Mouse (Mus musculus) cerebellum, adult 2 months (tissue): ENCODE results near the gene Rab3c. TPM values are rescaled to one million over a fixed set of nuclear protein-coding genes. Genes with fewer than 3 reads are reported as not detected.

Source experiments
- DNase-seq, 2 experiments: peaks; one replicate each; pipeline ENCODE4 v3.0.0; 2021
- H3K27ac ChIP-seq: fragments of 200-500 bp; 2 replicates; pipeline ENCODE4 v1.5.1; 2012; ENCODE audit warnings: low read length, control low read depth, inconsistent platforms; ENCODE audit not compliant: insufficient read depth
- H3K27me3 ChIP-seq: fragments of 200-500 bp; 2 replicates; pipeline ENCODE4 v1.6.1; 2012; ENCODE audit warnings: inconsistent platforms, mild to moderate bottlenecking, low read length, moderate library complexity; ENCODE audit not compliant: control insufficient read depth, insufficient read depth
- H3K4me1 ChIP-seq: fragments of 200-500 bp; 2 replicates; pipeline ENCODE4 v1.6.1; 2011; ENCODE audit warnings: low read length; ENCODE audit not compliant: control insufficient read depth, insufficient read depth
- H3K4me3 ChIP-seq: fragments of 200-500 bp; replicated peaks from 2 replicates; pipeline ENCODE3; 2011; ENCODE audit warnings: mild to moderate bottlenecking, low read depth, low read length, control low read depth; ENCODE audit not compliant: insufficient read depth
- CTCF ChIP-seq: fragments of 200-500 bp; IDR thresholded peaks from 2 replicates; pipeline ENCODE4 v1.5.1; 2011; ENCODE audit warnings: low read depth, mild to moderate bottlenecking, control low read depth, low read length, moderate library complexity, borderline replicate concordance; ENCODE audit not compliant: insufficient read depth
- POLR2A ChIP-seq: fragments of 200-500 bp; IDR thresholded peaks from 2 replicates; pipeline ENCODE4 v1.6.1; 2011; ENCODE audit warnings: low read length, control low read depth, borderline replicate concordance; ENCODE audit not compliant: insufficient read depth
- WGBS: fragments of 180-500 bp; shearing (Covaris S2); methylation state at CpG from one replicate; pipeline ENCODE4 v1.1.7; 2018; 5-methylcytosine and 5-hydroxymethylcytosine counted together
- polyA plus RNA-seq: library from polyadenylated mRNA; depleted of rRNA; stranded (reverse); fragments of >200 nt; gene quantifications from 2 replicates; pipeline ENCODE4 v1.2.3, GENCODE M21; 2012

Gene Rab3c
- polyA plus RNA-seq, 1 experiment, result 57.5 TPM

GRCm38 (mm10) chr13:110114870-110115645, 165.7 kb downstream of the Rab3c start:
- H3K27me3 ChIP-seq, result no peaks in the 10 kb centered on the region
- no peak for DNase-seq
- TF ChIP-seq POLR2A (no peak), CTCF (no peak)
- no peak overlapping the region for H3K27ac ChIP-seq
- WGBS, result 57% methylated on average over 7 of the region's 7 CpGs
- H3K4me3 ChIP-seq, result no peak overlapping the region
- peaks cover 23% of the 10 kb centered on the region for H3K4me1 ChIP-seq

DNA sequence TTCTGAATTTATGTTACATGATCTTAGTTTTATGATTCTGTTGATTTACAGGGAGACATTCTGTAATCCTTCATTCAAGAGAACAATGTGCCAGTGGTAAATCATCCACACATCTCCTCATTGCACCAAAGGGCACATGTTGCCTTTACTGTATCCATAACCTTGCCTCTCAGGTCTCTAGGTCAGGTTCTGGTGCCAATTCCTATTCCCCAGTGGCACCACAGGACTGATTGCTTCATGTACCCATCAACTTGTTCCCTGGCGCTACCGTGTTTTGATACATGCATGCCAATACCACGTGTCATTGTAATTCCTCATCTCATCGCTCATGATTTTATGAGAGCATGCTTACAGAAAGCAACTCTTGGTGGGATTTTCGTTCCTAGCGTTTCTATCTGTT, 167.1 kb downstream of the Rab3c start:
- Histone ChIP-seq H3K27ac (no peak overlapping the region), H3K27me3 (no peaks in the 10 kb centered on the region), H3K4me1 (peaks cover 23% of the 10 kb centered on the region), H3K4me3 (no peak overlapping the region)
- TF ChIP-seq CTCF (no peak), POLR2A (no peak)
- DNase-seq, result no peak
- WGBS, result 83% methylated on average over 6 of the region's 6 CpGs

- H3K27me3 ChIP-seq, result no peaks in the 10 kb centered on the region
- no peak overlapping the region for H3K4me3 ChIP-seq
- DNase-seq, result peak; percentile 49 to 62
- 51% methylated on average over 6 of the region's 6 CpGs for WGBS
- TF ChIP-seq CTCF, result no peak
- TF ChIP-seq POLR2A, result no peak
- H3K4me1 ChIP-seq, result peaks cover 12% of the 10 kb centered on the region
- no peak overlapping the region; the same call in 1 of the 2 replicates for H3K27ac ChIP-seq
Observed at GRCm38 (mm10) chr13:110097424-110098050, 183.3 kb downstream of the Rab3c start.

GRCm38 (mm10) chr13:110094998-110095397, 185.8 kb downstream of the Rab3c start:
- Histone ChIP-seq H3K27me3 (no peaks in the 10 kb centered on the region), H3K27ac (no peak overlapping the region), H3K4me3 (no peak overlapping the region), H3K4me1 (peaks cover 12% of the 10 kb centered on the region)
- no peak for TF ChIP-seq CTCF
- no peak for TF ChIP-seq POLR2A
- WGBS, result 80% methylated on average over 6 of the region's 6 CpGs
- no peak for DNase-seq

GRCm38 (mm10) chr13:110093720-110094685, 186.8 kb downstream of the Rab3c start:
- H3K4me1 ChIP-seq, result peaks cover 12% of the 10 kb centered on the region
- H3K27ac ChIP-seq, result no peak overlapping the region
- no peak for TF ChIP-seq CTCF
- no peak for TF ChIP-seq POLR2A
- H3K27me3 ChIP-seq, result no peaks in the 10 kb centered on the region
- 58% methylated on average over 17 of the region's 17 CpGs for WGBS
- H3K4me3 ChIP-seq, result no peak overlapping the region
- DNase-seq, result no peak

- Histone ChIP-seq H3K27ac (no peak overlapping the region), H3K4me3 (no peak overlapping the region), H3K4me1 (peaks cover 7% of the 10 kb centered on the region; the same call in 1 of the 2 replicates), H3K27me3 (no peaks in the 10 kb centered on the region)
- 32% methylated on average over 8 of the region's 8 CpGs for WGBS
- TF ChIP-seq CTCF (no peak), POLR2A (no peak)
- DNase-seq, result peak in 1 of 2 experiments; percentile 63
Observed at GRCm38 (mm10) chr13:110083961-110084360, 196.8 kb downstream of the Rab3c start.

DNA sequence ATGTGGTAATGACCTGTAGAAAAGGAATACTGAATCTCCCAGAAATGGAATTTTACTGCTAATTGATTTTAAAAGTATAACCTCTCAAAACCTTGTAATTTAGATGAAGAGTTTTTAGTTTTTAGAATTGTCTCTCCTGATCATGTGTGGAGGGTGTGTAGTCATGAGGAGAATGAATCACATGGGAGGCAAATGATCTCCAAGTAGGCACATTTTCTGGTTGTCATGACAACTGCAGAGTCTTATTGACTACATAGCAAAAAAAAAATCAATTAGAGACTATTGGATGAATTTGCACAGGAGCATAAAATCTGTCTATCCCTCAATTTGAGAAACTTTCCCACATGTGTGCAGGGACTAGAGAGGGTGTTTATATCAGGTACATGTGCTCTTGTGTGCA, 199.6 kb downstream of the Rab3c start:
- Histone ChIP-seq H3K27me3 (no peaks in the 10 kb centered on the region), H3K27ac (no peak overlapping the region), H3K4me3 (no peak overlapping the region), H3K4me1 (peaks cover 7% of the 10 kb centered on the region; the same call in 1 of the 2 replicates)
- no peak for DNase-seq
- TF ChIP-seq CTCF (no peak), POLR2A (no peak)

DNA sequence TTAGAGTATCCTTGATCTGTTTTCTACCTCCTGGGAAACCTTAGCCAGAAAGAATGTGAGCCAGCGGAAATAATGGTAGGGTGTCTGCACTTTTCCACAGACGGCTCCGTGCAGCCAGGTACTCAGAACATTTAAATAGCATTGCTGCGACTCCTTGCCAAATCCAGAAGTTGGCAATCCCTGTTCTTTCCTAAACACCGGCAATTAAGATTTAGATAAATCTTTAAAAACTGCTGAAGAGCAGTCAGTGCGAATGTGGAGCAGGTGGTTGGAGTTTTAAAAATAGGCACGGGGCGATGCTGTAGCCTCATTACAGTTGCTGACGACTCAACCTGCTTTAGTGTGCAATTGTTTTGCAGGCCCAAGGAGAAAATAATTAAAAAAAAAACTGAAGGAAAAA, 205.2 kb downstream of the Rab3c start:
- no peak overlapping the region for H3K27ac ChIP-seq
- no peak overlapping the region for H3K4me3 ChIP-seq
- TF ChIP-seq POLR2A (no peak), CTCF (no peak)
- peaks cover 9% of the 10 kb centered on the region; the same call in 1 of the 2 replicates for H3K4me1 ChIP-seq
- peak in 1 of 2 experiments; percentile 49 for DNase-seq
- WGBS, result 29% methylated on average over 9 of the region's 9 CpGs
- no peaks in the 10 kb centered on the region for H3K27me3 ChIP-seq
